Mouse (Mus musculus): ENCODE results near the gene Kat14.
"Not testable (repeated sequence)": the region's sequence is repeated elsewhere in the genome, so short reads cannot be mapped to it uniquely, and the experiment has no call there.

Gene Kat14

GRCm38 (mm10) chr2:144368400-144369019 is at the start of gene Kat14, which contains the start of gene Pet117:
TSS of gene Kat14 (plus strand) at chr2:144368983.
TSS of gene Pet117 (plus strand) at chr2:144368996.
- DNase-seq (ENCODE audit: low read depth), result peak; percentile 74

- DNase-seq (ENCODE audit: low read depth), result no peak
Measured at GRCm38 (mm10) chr2:144324218-144324617, 44.6 kb upstream of the Kat14 start.

DNA sequence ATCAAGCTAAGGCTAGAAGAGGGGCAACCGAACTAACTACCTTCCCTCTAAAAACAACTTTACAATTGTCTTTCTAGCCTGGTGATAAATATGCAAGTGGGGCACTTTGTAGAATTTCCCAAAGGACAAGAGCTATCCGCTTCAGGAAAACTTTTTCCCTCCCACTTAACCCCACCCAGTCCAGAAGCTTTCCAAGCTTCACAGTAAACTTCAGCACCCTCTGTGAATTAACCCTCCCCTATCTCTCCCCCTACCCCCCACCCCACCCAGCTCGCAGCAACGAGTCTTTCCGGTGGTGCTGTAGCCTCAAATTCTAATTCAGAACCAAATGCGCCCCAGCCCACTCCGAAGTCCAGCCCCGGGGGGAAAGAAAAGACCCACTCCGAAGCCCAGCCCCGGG is 39.3 kb upstream of the Kat14 start:
- DNase-seq (ENCODE audit: low read depth), result no peak

DNA sequence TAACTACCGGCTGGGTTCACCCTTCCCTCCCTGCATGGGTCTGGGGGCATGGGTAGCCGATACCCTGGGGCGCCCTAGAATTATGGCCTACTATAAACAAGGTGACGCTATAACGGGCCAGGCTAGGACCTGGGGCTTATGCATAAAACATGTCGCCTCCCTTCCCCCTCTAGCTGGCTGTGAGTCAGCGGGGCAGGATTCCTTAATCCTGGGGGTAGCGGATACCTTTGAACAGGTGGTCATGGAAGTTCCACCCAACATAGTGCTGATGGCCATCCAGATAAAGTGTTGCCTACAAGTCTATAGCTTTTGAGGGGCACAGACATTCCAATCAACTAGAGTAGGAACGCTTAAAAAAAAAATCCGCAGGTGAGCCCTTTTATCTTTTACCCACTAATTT is 38.8 kb upstream of the Kat14 start:
- no peak for DNase-seq (ENCODE audit: low read depth)

GRCm38 (mm10) chr2:144330352-144330959 is 38.3 kb upstream of the Kat14 start:
- DNase-seq (ENCODE audit: low read depth), result no peak

- no peak for DNase-seq (ENCODE audit: low read depth)
Measured at GRCm38 (mm10) chr2:144330960-144331371, 37.8 kb upstream of the Kat14 start.

DNA sequence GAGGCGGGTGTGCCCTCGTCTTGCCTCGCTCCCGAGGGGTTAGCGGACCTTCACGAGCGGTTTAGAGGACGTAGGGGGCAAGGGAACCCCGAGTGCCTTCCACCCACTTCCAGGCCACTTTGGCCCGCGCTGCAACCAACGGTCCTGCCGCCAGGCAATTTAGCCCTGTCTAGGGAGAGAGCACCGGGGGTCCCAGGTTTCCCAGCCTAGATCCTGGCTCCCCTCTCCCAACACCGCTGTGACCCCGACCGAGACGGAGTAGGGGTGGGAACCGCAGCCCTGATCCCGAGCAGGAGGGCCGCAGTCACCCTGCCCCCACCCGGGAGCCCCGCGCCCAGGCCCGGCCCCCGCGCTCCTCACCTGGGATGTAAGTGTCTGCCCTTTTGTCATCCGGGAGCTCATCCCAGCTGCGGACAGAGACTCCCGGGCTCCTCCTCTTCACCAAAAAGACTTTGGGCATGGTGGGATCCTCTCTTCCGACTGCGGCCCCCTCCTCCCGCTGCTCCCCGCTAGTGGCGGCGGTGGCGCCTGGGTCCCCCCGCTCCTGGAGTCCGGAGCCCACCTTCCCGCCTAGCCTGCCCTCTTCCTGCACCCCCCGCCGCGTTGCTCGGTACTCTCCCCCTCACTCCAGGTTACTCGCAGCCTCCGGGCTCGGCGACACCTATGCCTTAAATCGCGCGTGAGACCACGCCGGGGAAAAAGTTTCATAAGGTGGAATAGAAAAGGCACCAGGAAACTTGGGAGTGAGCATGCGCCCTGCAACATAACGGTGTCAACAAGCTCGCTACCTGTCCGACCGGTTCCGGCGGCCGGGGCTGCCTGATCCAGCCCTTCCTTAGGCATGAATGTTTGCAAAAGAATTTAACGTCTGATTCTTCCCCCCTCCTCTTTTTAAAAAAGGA is 37.1 kb upstream of the Kat14 start, which contains the start of gene Ovol2:
Ovol2 (minus strand) TSS at position 746 of the 902 bp plus-strand sequence.
- no peak for DNase-seq (ENCODE audit: low read depth)

- no peak for DNase-seq (ENCODE audit: low read depth)
Measured at GRCm38 (mm10) chr2:144332486-144332885, 36.3 kb upstream of the Kat14 start.

DNA sequence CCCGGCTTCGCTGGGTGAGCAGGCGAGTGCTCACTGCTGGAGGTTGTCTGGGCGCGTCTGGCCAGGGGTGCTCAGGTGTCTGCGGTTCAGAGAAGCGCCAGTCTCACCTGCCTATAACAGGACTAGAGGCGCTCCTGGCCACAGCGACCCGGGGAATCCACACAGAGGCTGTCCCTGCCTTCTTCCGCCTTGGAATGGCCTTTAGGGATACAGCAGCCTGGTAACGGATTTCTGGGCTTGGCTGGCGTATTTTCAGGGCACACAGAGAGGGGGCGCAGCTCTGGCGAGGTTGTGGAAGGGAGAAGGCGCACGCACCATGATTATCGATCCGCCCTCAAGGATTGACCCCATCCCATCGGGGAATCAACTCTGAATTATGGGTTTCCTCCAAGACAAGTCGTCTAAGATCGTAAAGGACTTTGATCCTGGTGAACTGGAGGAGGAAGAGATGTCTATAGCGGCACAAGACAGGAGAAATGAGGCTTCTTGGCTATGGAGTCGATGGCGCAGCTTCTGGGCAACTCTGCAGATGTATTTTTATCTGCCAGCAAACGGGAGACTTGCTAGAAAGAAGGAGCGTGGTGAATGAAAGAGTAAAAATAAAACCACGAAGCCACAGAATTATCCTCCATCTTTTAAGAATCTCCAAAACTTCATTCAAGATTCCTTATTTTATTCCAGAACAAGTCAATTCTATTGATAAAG is 35.5 kb upstream of the Kat14 start:
- DNase-seq (ENCODE audit: low read depth), result no peak

DNA sequence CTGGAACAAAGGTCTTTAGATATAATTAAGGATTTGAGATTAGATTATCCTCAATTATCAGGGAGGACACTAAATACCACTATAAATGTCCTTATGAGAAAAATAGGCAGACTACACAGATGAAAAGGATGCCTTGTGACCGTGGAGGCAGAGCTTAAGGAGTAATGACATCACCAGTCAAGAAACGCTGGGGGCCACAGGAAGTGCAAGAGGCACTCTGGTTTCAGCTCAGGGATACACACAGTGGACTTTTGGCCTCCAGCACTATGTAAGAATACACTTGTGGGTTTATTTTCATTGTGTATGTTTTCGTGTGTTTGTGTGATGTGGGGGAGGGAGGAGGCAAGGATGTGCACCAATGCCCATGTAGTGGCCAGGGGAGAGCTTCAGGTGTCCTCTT is 31.6 kb upstream of the Kat14 start:
- DNase-seq (ENCODE audit: low read depth), result no peak

- no peak for DNase-seq (ENCODE audit: low read depth)
Measured at GRCm38 (mm10) chr2:144337701-144338100, 31.1 kb upstream of the Kat14 start.

DNA sequence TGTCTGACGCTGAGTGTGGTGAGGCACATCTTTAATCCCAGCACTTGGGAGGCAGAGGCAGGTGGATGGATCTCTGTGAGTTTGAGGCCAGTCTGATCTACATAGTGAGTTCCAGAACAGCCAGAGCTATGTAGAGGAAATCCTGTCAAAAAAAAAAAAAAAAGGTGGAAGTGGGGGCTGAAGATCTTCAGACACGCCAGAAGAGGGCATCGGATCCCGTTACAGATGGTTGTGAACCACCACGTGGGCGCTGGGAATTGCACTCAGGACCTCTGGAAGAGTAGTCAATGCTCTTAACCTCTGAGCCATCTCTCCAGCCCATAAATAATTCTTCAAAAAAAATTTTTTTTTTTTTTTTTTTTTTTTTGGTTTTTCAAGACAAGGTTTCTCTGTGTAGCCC is 30.6 kb upstream of the Kat14 start:
- not testable (repeated sequence) for DNase-seq (ENCODE audit: low read depth)

DNA sequence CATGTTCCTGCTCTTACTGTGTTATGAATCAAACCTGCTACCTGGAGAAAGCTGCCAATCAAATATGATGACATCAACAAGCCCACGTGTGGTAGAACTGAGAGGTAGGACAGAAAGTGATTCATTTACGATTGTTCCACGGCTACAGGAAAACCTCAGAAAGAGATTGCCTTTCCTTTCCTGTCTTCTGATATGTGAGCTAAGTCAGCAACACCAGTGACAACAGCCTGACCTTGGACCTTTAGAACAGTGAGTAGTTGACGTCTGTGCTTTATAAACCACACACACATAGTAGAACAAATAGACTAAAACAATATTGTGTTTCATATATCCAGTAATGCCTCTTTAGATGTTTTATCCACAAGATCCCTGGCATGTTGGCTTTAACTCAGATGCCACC is 25.6 kb upstream of the Kat14 start:
- no peak for DNase-seq (ENCODE audit: low read depth)

DNA sequence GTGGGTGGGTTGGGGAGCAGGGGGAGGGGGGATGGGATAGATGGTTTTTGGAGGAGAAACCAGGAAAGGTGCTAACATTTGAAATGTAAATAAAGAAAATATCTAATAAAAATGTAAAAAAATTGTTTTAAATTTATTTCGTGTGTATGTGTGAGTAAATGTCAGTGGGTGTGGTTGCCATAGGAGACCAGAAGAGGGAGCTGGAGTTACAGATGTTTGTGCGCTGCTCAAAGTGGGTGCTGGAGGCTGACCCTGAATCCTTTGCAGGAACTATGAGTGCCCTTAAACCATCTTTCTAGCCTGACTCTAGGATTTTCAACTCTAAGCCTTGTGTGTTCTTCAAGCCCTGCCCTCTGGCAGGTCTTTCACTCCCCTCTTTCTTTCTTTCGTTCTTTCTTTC is 20.3 kb upstream of the Kat14 start:
- DNase-seq (ENCODE audit: low read depth), result no peak

DNA sequence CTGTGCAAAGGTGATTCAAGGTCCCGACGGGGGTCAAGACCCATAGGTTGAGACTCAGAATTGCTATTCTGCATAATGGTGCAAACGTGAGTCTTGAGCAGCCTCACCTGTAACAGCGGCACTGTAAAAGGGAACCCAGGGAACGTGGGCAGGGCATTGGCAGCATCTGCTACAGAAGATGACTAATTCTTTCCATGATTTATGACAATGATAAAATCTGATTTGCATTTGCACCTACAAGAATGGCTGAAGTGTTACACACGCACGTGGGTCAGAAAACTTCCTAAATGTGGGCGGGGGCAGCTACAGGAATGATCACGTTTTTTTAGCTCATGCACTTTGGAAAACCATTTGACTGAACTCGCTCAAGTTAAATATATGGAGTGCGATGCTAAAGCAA is 15.9 kb upstream of the Kat14 start:
- no peak for DNase-seq (ENCODE audit: low read depth)

DNA sequence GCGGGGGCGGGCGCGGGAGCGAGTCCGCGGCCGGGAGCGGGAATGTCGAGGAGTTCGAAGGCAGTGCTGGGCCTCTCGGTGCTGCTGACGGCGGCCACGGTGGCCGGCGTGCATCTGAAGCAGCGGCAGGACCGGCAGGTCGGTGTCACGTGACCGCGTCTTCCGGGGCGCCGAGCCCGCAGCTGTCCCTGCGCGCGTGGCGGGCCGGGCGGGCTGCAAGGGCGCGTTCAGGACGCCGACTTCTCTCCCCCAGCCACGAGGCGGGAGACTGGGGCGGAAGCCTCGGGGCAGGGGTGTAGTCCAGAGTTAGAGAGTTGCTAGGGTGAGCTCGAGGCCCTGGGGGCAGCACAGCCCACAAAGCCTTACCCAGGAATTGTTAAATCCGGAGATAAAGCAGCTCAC is 238 bp downstream of the Kat14 start:
- DNase-seq (ENCODE audit: low read depth), result peak; percentile 13

DNA sequence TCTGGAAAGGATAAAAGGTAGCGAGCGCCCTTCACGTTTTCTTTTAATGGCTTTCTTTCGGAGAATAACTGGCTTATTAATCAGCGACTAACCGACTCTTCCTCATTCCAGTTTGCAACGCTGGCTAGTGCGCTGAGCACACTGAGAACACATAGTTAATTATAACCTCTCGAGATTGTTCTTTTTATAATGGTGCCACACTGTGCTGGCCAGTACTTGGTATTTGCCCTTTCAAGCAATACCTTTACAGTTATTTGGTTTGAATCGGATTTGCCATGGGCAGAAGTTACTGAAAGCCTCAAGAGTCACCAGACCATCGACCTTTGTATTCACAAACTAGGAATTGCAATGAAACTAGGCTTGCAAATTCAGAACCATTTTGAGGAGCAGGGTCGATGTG is 728 bp downstream of the Kat14 start:
- peak; percentile 11 for DNase-seq (ENCODE audit: low read depth)

DNA sequence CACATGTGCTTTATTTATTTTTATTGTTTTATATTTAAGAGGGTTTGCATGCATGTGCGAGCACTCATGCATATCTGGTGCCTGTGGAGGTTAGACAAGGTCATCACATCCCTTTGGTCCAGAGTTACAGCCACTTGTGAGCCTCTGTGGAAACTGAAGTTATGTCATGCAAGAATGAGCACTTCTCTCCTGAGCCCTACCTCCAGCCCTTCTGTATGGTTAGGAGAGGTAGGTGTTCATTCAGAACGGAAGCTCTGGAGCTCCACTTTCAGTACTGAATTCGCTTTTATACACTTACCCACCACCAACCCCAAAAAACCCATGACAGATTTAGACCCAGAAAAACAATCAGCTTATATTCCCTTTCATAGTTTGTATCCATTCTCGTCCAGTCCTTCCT is 2.8 kb downstream of the Kat14 start:
- DNase-seq (ENCODE audit: low read depth), result no peak

GRCm38 (mm10) chr2:144373063-144373462 is 4.3 kb downstream of the Kat14 start:
- no peak for DNase-seq (ENCODE audit: low read depth)

DNA sequence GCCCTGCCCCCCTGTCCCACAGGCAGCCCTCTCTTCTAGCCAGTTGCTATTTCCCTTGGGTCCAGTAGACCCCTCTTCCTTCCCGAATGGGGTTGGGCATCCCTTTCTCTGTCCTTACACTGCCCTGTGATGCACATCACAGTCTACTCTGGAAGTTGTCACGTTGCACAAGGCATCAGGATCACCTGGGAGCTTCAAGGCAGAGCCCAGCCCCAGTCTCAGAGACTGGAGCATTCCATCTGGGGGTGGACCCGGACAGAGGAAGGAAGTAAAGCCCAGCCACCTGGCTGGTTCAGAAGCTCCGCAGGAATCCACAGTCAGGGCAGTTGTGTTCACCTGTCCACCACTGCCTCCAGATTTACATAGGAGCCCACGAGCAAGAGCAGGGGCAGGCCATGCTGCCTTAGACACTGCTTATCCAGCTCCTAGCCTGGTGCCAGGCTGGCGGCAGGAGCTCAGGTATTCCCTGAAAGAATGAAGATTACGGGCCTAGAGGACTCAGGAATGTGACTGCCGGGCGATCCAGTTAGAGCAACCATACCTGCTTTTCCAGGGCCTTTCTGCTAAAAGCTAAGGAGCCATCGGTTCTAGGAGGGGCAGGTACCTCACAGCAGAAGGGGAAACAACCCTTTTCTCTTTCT is 6.4 kb downstream of the Kat14 start:
- no peak for DNase-seq (ENCODE audit: low read depth)

DNA sequence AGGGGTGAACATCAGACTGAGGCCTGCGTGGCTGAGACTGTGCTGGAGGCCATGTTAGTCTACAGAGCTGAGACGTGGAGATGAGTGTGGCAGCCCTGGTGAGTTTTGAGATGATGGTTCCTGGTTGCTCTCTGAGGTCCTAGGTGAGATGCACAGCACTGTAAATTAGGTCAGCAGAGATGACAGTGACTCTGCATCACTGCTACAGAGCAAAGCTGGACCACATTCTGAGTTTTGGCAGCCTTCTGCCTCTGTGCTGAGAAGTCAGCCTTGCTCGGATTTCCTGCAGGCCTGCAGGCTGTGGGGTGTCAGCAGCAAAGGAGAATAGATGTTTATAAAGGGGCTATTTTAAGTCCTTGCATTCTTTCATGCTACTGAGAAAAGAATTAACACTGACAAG is 12.5 kb downstream of the Kat14 start:
- no peak for DNase-seq (ENCODE audit: low read depth)

- no peak for DNase-seq (ENCODE audit: low read depth)
Measured at GRCm38 (mm10) chr2:144381741-144382140, 13.0 kb downstream of the Kat14 start.
